Mouse (Mus musculus) neutrophil, adult 5-6 weeks (primary cell): Measurements from ENCODE around the gene 4930432M17Rik. TPM values are rescaled to one million over a fixed set of nuclear protein-coding genes. Genes with fewer than 3 reads are reported as not detected.

Experiments
- ATAC-seq: fragments of 151-379, 151-347 bp; 2 replicates; pipeline ENCODE4 v1.8.0; 2017; ENCODE audit warnings: mild to moderate bottlenecking, moderate TSS enrichment; ENCODE audit not compliant: insufficient number of reproducible peaks, poor library complexity, low FRiP score, severe bottlenecking; ENCODE audit errors: extremely low read depth
- total RNA-seq: library from RNA; stranded (forward); fragments of 200-1000 nt; gene quantifications from 2 replicates; pipeline ENCODE4 v1.2.3, GENCODE M21; 2017

The 4930432M17Rik gene
- total RNA-seq, 1 experiment from 2014 or later = not detected

- no peak for ATAC-seq
Observed at GRCm38 (mm10) chr3:121700364-121700952, 29.9 kb downstream of the 4930432M17Rik start.

- ATAC-seq = no peak
Observed at GRCm38 (mm10) chr3:121703155-121703879, 32.8 kb downstream of the 4930432M17Rik start.

- ATAC-seq = no peak
Observed at GRCm38 (mm10) chr3:121703880-121704243, 33.3 kb downstream of the 4930432M17Rik start.

GRCm38 (mm10) chr3:121706087-121706486, 35.5 kb downstream of the 4930432M17Rik start:
- ATAC-seq = no peak

- no peak for ATAC-seq
Observed at GRCm38 (mm10) chr3:121707106-121707505, 36.5 kb downstream of the 4930432M17Rik start.

GRCm38 (mm10) chr3:121710894-121711531, 40.5 kb downstream of the 4930432M17Rik start:
- ATAC-seq = no peak

- no peak for ATAC-seq
Observed at GRCm38 (mm10) chr3:121712222-121712621, 41.7 kb downstream of the 4930432M17Rik start.

- no peak for ATAC-seq
Observed at GRCm38 (mm10) chr3:121713151-121713701, 42.7 kb downstream of the 4930432M17Rik start.

GRCm38 (mm10) chr3:121713816-121714215, 43.3 kb downstream of the 4930432M17Rik start:
- ATAC-seq = no peak

GRCm38 (mm10) chr3:121714461-121714860, 43.9 kb downstream of the 4930432M17Rik start:
- ATAC-seq = no peak

- no peak for ATAC-seq
Observed at GRCm38 (mm10) chr3:121715336-121715735, 44.8 kb downstream of the 4930432M17Rik start.

GRCm38 (mm10) chr3:121715741-121716459, 45.3 kb downstream of the 4930432M17Rik start:
- ATAC-seq = no peak

- ATAC-seq = no peak
Observed at GRCm38 (mm10) chr3:121716480-121716879, 45.9 kb downstream of the 4930432M17Rik start.

- no peak for ATAC-seq
Observed at GRCm38 (mm10) chr3:121718679-121719078, 48.1 kb downstream of the 4930432M17Rik start.

GRCm38 (mm10) chr3:121719701-121720100, 49.1 kb downstream of the 4930432M17Rik start:
- no peak for ATAC-seq

- no peak for ATAC-seq
Observed at GRCm38 (mm10) chr3:121720801-121721690, 50.5 kb downstream of the 4930432M17Rik start.

GRCm38 (mm10) chr3:121721691-121722070, 51.1 kb downstream of the 4930432M17Rik start:
- ATAC-seq = no peak
